Mouse (Mus musculus) lung, postnatal 0 days (tissue): ENCODE results near the gene Mvd.

ENCODE experiments used
- CTCF ChIP-seq: IDR thresholded peaks from 2 replicates; pipeline ENCODE4 v1.5.1; 2016; ENCODE audit warnings: antibody characterized with exemption, mild to moderate bottlenecking
- EP300 ChIP-seq: IDR thresholded peaks from 2 replicates; pipeline ENCODE4 v1.6.1; 2016; ENCODE audit warnings: antibody characterized with exemption, mild to moderate bottlenecking, control low read depth

- TF ChIP-seq EP300 (no peak), CTCF (no peak)
These were observed 20.0 kb downstream of the Mvd start for GRCm38 (mm10) chr8:122423217-122423616.
